Mouse (Mus musculus): Measurements from ENCODE around the gene Rapgefl1.
A peak's percentile ranks its signal among the peaks of the same experiment; 100 is the strongest.
"Not testable (repeated sequence)": the region's sequence is repeated elsewhere in the genome, so short reads cannot be mapped to it uniquely, and the experiment has no call there.

Rapgefl1 gene

GRCm38 (mm10) chr11:98816706-98817239 lies 19.8 kb upstream of the Rapgefl1 start:
- DNase-seq (ENCODE audit: low spot score), result no peak

GRCm38 (mm10) chr11:98820968-98821367 lies 15.6 kb upstream of the Rapgefl1 start:
- DNase-seq (ENCODE audit: low spot score), result no peak

- DNase-seq (ENCODE audit: low spot score), result not testable (repeated sequence)
Observed at GRCm38 (mm10) chr11:98826071-98826470, 10.5 kb upstream of the Rapgefl1 start.

- DNase-seq (ENCODE audit: low spot score), result no peak
Observed at GRCm38 (mm10) chr11:98827877-98828276, 8.7 kb upstream of the Rapgefl1 start.

- peak; percentile 70 for DNase-seq (ENCODE audit: low spot score)
Observed at GRCm38 (mm10) chr11:98829091-98829775, 7.4 kb upstream of the Rapgefl1 start.

- DNase-seq (ENCODE audit: low spot score), result no peak
Observed at GRCm38 (mm10) chr11:98829875-98830274, 6.7 kb upstream of the Rapgefl1 start.

GRCm38 (mm10) chr11:98835296-98835695 lies 1.3 kb upstream of the Rapgefl1 start:
- DNase-seq (ENCODE audit: low spot score), result no peak

GRCm38 (mm10) chr11:98835725-98836124 lies 860 bp upstream of the Rapgefl1 start:
- DNase-seq (ENCODE audit: low spot score), result no peak

GRCm38 (mm10) chr11:98836128-98836527 lies 457 bp upstream of the Rapgefl1 start:
- DNase-seq (ENCODE audit: low spot score), result no peak

- DNase-seq (ENCODE audit: low spot score), result no peak
Observed at GRCm38 (mm10) chr11:98837231-98837704, 683 bp downstream of the Rapgefl1 start.

- peak; percentile 53 for DNase-seq (ENCODE audit: low spot score)
Observed at GRCm38 (mm10) chr11:98837917-98838316, 1.3 kb downstream of the Rapgefl1 start.

- peak; percentile 57 for DNase-seq (ENCODE audit: low spot score)
Observed at GRCm38 (mm10) chr11:98838512-98838911, 1.9 kb downstream of the Rapgefl1 start.

GRCm38 (mm10) chr11:98839402-98839801 lies 2.8 kb downstream of the Rapgefl1 start:
- no peak for DNase-seq (ENCODE audit: low spot score)

GRCm38 (mm10) chr11:98839897-98840296 lies 3.3 kb downstream of the Rapgefl1 start:
- DNase-seq (ENCODE audit: low spot score), result no peak

GRCm38 (mm10) chr11:98846016-98846415 lies 9.4 kb downstream of the Rapgefl1 start:
- no peak for DNase-seq (ENCODE audit: low spot score)

GRCm38 (mm10) chr11:98846865-98847604 lies 10.4 kb downstream of the Rapgefl1 start:
- DNase-seq (ENCODE audit: low spot score), result no peak

- no peak for DNase-seq (ENCODE audit: low spot score)
Observed at GRCm38 (mm10) chr11:98849196-98849894, 12.8 kb downstream of the Rapgefl1 start.

GRCm38 (mm10) chr11:98850100-98851093 lies 13.8 kb downstream of the Rapgefl1 start:
- no peak for DNase-seq (ENCODE audit: low spot score)

- no peak for DNase-seq (ENCODE audit: low spot score)
Observed at GRCm38 (mm10) chr11:98854116-98854515, 17.5 kb downstream of the Rapgefl1 start.

- no peak for DNase-seq (ENCODE audit: low spot score)
Observed at GRCm38 (mm10) chr11:98854659-98855058, 18.1 kb downstream of the Rapgefl1 start.

Measured in MN1 (cell line).